Mouse (Mus musculus): ENCODE data around the gene Map3k6. TPM values are rescaled to one million over a fixed set of nuclear protein-coding genes. Genes with fewer than 3 reads are reported as not detected.

Map3k6 gene
- total RNA-seq, 2 experiments from 2014 or later = 22.4 to 22.5 TPM

- peak; percentile 86 to 87 for DNase-seq
- intact Hi-C loops (cut with DNase I) = loop anchor here (5.0 kb wide), 2 partner anchors 40 to 265 kb away; no protein-coding TSS in a partner anchor
These were observed 27.9 kb upstream of the Map3k6 start for GRCm38 (mm10) chr4:133212562-133213267.

GRCm38 (mm10) chr4:133213268-133213590 lies 27.4 kb upstream of the Map3k6 start:
- no peak for DNase-seq

DNA sequence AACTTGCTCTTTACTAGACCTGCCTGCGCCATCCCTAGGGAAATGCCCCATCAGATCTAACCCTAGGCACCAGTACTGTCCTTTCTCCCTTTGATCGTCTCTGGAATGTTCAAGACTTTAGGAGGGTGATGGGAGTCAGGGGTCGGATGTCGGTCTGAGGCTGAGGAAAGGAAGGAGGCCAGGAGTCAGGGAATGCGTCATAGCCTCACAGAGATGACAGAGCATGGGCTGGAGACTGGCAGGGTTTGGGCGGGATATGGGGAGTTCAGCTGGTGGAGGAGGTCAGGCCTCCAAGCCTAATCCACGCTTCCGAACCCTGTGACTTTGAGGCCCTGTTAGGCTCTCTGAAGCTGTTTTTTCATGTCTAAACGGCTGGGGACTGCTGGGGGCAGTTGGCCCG lies 27.0 kb upstream of the Map3k6 start:
- intact Hi-C loops (cut with DNase I) = loop anchor here (5.0 kb wide), 2 partner anchors 39 to 266 kb away; no protein-coding TSS in a partner anchor
- no peak for DNase-seq

More at GRCm38 (mm10) chr4:133213268-133213590, 27.4 kb upstream of the Map3k6 start:
- intact Hi-C loops (cut with DNase I) = loop anchor here (5.0 kb wide), 2 partner anchors 39 to 266 kb away; no protein-coding TSS in a partner anchor

DNA sequence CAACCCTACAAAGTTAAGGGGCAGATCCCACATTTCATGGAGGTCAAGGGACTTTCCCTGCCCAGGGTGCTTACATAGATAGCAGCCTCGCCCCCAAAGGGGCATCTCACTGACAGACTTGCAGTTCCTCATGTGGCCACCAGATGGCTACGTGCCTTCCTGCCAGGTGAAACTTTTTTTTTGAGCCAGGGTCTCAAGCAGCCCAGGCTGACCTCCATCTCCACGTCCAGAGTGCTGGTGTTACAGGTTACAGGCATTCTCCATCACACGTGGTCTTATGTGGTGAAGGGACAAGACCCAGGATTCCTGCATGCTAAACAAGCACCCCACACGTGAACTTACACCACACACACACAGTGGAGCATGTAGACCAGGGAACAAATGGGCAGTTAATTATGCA lies 23.0 kb upstream of the Map3k6 start:
- peak; percentile 65 to 77 for DNase-seq
- intact Hi-C loops (cut with DNase I) = loop anchor here (1.0 kb wide), 1 partner anchor 80 kb away; no protein-coding TSS in a partner anchor

DNA sequence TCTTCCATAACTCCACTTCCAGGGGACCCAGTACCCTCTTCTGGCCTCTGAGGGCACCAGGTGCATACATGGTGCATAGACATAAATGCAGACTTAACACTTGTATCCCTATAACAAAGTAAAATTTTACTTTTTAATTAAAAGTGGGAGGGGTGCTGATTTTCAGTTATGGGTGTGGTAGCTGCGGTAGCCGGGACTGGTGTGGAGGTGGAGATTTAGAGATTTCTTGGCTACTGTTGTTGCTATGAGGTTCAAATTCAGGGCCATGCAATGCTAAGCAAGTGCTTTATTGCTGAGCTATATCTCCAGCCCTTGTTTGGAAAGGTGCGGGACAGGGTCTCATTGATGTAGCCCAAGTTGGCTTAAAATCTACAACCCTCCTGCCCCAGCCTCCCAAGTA lies 21.9 kb upstream of the Map3k6 start:
- DNase-seq = no peak
- intact Hi-C loops (cut with DNase I) = no loop called here

- no peak for DNase-seq
- intact Hi-C loops (cut with DNase I) = no loop called here
These were observed 20.0 kb upstream of the Map3k6 start for GRCm38 (mm10) chr4:133220656-133221055.

- intact Hi-C loops (cut with DNase I) = no loop called here
- no peak for DNase-seq
These were observed 18.9 kb upstream of the Map3k6 start for GRCm38 (mm10) chr4:133221701-133222100.

DNA sequence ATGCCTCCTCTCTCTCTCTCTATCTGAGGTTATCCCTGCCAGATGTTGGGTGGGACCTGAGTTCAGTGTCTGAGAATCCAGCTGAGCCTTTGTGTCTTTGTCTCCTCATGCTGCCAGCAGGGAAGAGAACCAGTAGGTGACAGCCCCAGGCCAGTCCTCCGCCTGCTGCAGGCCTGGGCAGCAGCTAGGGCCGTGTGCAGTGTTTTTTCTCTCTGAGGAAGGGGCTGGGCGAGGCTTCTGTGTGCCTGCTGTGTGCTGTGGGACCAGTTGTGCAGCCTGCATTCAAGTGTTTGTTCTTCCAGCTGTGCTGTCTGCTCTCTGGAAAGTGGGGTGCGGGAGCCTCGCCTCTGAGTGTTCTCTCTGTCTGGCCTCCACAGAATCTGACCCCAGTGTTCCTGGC lies 16.7 kb upstream of the Map3k6 start:
- DNase-seq = no peak
- intact Hi-C loops (cut with DNase I) = no loop called here

DNA sequence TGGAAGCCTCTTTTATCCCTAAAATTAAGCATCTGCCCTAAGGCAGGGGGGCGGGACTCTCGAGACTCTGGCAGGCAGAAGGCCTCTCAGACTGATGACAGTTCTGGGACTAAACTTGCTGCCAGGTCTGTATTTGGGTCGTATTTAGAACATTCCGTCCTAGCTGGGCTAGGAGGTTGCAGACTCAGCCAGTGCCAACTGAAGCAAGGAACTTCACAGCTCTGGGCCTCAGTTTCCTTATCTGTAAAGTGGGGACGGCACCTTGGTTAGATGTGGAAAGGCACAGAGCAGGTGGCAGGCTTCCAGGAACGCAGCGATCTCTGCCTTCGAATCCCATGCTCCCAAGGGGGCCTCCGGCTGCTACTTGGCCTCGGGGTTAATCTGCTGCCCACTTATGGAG lies 14.5 kb upstream of the Map3k6 start:
- DNase-seq = peak; percentile 48 to 58
- intact Hi-C loops (cut with DNase I) = no loop called here

DNA sequence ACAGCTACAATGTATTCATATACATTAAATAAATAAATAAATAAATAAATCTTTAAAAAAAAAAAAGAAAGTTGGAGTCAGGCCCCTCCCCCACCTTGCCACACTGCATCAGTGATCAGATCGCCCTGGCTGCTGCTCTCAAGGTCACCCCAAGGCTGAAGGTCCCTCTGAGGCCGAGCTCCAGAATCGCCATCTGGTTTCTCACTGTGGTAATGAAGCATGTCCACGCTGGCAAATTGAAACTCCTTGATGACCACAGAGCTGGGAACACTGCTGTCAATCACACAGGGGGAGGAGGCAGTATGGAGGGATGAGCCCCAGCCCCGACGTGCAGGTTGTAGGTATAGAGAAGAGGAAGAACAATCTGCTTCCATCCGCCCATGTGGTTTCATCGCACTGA lies 13.0 kb upstream of the Map3k6 start:
- no peak for DNase-seq
- intact Hi-C loops (cut with DNase I) = no loop called here

DNA sequence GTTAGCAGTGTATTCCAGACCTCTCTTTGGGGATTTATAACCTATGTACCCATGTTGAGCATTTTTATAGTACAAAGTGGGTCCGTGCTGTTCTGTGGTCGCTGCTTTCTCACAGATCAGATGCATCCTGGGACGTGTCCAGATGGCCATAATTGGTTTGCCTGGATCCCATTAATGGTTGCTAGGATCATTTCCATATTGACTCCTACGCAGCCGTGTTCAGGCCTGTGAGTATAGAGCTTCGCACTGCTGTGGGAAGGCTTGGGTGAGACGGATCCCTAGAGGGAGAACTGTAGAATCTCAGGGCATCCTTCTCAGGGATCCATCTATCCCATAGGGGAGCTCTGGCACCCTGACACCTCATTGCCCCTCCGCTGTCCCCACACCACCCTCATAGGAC lies 11.0 kb upstream of the Map3k6 start:
- DNase-seq = no peak
- intact Hi-C loops (cut with DNase I) = no loop called here

DNA sequence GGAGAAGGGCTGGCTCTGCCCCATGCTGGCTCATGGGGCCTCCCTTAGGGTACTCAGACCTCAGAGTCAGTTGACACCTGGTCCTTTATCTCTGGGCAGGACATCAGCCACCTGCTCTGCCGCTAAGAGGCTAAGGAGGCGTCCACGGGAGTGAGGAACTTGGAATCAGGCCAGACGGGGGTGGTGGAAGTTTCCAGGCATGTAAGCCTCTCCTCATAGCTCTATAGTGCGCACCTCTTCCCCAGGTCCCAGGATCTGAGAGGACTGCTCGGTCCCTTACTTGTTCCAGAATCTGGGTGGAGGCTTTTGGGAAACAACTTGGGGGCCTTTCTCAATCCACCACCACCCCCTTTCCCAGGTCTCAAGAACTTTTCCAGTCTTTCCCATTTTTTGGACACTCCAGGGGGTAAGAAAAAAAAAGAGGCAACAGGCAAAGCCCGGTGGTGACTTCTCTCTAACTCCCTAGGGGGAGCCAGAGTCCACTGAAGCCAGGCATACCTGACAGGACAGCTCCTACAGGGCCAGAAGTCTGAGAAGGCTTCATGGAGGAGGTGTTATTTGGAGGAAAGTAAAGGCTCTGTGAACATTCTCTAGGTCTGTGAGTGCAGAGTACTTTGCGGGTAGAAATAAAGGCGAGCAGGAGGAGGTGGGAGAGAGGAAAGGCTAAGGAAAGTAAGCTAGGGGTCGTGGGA lies 7.2 kb upstream of the Map3k6 start:
- intact Hi-C loops (cut with DNase I) = loop anchor here (5.0 kb wide), 1 partner anchor 64 kb away; no protein-coding TSS in a partner anchor
- DNase-seq = no peak

- DNase-seq = no peak
- intact Hi-C loops (cut with DNase I) = loop anchor here (1.0 to 5.0 kb wide), 2 partner anchors 16 to 63 kb away; no protein-coding TSS in a partner anchor
These were observed 5.8 kb upstream of the Map3k6 start for GRCm38 (mm10) chr4:133234771-133235170.

GRCm38 (mm10) chr4:133235415-133235814 lies 5.2 kb upstream of the Map3k6 start:
- DNase-seq = no peak
- intact Hi-C loops (cut with DNase I) = no loop called here

GRCm38 (mm10) chr4:133237911-133238310 lies 2.7 kb upstream of the Map3k6 start:
- DNase-seq = no peak
- intact Hi-C loops (cut with DNase I) = no loop called here

GRCm38 (mm10) chr4:133240934-133241908 lies 603 bp downstream of the Map3k6 start:
- intact Hi-C loops (cut with DNase I) = no loop called here
- peak; percentile 92 to 93 for DNase-seq

DNA sequence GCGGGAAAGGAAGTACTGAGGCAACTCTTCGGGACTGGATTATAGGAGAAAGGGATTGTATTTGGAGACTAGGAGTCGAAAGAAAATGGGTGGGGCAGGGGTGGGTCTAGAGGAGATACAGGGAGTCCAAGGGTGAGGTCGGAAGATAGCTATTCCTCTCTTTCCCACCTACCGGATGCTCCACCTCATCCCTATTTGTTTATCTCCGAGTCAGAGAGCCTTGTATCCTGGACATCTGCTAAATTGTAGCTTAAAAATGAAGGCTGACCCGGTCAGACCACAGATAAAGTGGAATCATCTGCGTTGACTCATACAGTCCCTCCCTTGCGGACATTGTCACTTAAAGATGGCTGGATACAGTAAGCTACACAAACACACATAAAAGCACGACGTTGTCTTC lies 1.3 kb downstream of the Map3k6 start:
- DNase-seq = no peak

GRCm38 (mm10) chr4:133242710-133243109 lies 2.1 kb downstream of the Map3k6 start:
- intact Hi-C loops (cut with DNase I) = no loop called here
- DNase-seq = no peak

More for the DNA sequence above, 1.3 kb downstream of the Map3k6 start:
- intact Hi-C loops (cut with DNase I) = no loop called here

GRCm38 (mm10) chr4:133243538-133243937 lies 2.9 kb downstream of the Map3k6 start:
- intact Hi-C loops (cut with DNase I) = no loop called here
- DNase-seq = no peak

DNA sequence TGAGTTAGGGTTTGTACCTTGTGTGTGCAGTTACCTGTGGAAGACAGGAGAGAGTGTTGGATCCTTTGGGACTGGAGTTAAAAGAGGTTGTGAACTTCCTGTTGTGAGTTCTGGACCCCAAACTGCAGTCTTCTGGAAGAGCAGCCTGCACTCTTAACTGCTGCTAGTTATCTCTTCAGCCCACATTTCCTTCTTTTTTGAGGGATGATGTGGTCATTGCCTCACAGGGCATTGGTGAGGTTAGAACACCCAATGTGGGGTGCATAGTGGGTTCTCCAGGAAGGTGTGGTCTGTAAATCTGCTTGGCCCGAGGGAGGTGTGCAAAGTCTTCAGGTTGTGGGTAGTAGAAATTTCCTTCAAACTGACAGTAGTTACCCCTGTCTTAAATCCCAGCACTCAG lies 3.7 kb downstream of the Map3k6 start:
- no peak for DNase-seq
- intact Hi-C loops (cut with DNase I) = no loop called here

- peak; percentile 53 to 61 for DNase-seq
- intact Hi-C loops (cut with DNase I) = no loop called here
These were observed 6.5 kb downstream of the Map3k6 start for GRCm38 (mm10) chr4:133247072-133247471.

Data from heart, postnatal 14 days (tissue).